Mouse (Mus musculus) MEL-GATA-1-ER (cell line): ENCODE measurements around the gene Lsm14b.
A peak's percentile ranks its signal among the peaks of the same experiment; 100 is the strongest.

Source experiments
- DNase-seq: peaks from one replicate; pipeline ENCODE4 v3.0.0-alpha.2; 2012; ENCODE audit warnings: low read depth; ENCODE audit errors: extremely low read depth

The Lsm14b gene

GRCm38 (mm10) chr2:180024401-180025098, at the start of gene Lsm14b:
Lsm14b (plus strand) TSS chr2:180024987.
- DNase-seq = peak; percentile 81

GRCm38 (mm10) chr2:179975851-179976250, 48.9 kb upstream of the Lsm14b start:
- no peak for DNase-seq

DNA sequence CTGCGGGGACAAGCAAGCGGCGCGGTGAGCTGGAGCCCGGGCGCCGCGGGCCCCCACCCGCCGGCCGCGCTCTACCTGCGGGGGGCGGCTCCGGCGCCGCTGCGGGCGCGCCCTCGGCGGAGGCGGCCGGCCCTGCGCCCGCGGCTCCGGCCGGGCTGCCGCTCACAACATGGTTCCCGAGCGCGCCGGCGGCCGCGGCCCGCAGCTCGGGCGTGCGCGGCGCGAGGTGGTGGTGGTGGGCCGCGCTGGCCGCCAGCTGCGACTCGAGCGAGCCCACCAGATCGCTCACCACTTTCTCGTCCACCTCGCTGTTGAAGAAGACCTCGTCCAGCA, 48.5 kb upstream of the Lsm14b start:
- DNase-seq = no peak

DNA sequence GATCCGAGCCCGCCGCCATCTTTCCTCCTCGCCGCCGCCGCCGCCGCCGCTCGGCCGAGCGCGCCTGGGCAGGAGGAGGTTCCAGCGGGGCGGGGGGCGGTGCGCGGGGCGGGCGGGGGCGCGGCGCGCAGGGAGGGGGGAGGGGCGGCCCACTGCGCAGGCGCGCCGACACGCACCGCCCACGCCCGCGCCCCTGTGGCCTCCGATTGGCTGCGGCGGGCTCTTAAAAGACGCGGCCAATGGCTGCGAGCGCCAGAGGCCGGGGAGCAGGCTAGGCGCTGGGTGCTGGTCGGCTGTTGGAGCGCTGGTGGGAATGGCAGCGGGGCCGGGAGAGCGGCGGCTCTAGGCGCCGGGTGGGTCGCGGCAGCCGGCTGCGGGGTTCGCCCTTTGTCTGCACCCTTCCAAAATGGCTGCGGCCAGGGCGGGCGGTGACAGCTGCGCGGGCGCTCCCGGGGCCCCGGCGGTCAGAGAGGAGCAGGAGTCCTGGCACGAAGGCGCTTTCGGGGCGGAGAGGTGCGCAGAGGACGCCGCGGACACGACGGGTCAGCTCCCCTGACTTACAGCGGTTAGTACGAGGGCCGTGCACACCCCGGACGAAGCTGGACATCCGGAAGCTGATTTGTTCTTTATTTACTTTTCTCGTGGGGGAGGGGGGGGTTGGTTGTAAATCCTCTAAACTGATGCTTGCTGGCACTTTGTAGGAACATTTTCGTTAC, 48.0 kb upstream of the Lsm14b start, which contains the start of gene Taf4:
Gene Taf4, minus strand, starts transcription at position 19 of the 716 bp plus-strand sequence.
- DNase-seq = no peak

DNA sequence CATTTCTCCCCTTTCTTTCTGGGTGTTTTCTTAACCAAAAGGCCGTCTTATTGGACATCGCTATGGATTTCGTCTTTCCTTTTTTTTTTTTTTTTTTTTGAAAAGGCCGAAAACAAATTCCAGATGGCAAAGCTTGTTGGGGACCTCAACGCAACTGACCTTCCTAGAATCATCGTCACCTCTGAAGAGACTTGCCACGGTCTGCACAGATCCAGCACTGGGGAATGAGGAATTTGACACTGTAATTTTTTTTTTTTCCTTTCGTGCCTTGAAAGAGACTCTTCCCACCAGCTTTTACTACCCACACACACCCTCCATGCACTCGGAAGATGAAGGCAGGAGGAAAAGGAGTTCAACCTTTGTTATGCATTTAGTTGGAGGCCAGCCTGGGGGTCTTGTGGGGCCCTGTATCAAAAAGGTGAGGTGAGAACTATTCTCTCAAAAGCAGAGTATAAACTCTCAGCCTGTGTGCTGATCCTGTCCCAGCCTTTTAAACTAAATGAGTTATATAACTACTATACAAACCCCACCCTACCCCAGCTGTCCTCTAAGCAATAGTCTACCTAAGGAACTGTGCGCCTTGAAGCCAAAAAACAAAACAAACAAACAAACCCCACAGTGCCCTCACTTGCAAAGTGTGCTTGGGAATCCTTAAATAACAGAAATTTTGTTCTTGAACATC, 47.3 kb upstream of the Lsm14b start:
- DNase-seq = no peak

DNA sequence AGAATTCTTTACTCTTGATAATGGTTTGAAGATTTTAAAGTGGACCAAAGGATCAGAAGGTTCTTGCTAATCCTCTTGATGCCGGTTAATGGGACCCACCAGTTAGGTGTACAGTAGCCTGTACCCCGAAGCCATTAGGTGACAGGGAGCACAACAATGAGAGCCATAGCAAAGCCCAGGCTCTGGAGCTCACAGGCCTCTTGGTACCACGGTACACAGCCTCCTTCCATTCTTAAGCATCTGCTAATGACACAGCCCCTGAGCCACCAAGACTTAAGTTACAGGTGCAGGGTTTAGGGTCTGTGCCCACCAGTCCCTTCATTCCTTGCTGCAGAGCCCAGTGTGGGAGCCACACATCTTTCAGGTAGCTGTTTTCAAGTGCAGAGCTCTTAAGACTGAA, 46.5 kb upstream of the Lsm14b start:
- DNase-seq = no peak

- DNase-seq = no peak
These were observed 45.0 kb upstream of the Lsm14b start for GRCm38 (mm10) chr2:179979836-179980235.

- DNase-seq = no peak
These were observed 44.2 kb upstream of the Lsm14b start for GRCm38 (mm10) chr2:179980616-179981015.

DNA sequence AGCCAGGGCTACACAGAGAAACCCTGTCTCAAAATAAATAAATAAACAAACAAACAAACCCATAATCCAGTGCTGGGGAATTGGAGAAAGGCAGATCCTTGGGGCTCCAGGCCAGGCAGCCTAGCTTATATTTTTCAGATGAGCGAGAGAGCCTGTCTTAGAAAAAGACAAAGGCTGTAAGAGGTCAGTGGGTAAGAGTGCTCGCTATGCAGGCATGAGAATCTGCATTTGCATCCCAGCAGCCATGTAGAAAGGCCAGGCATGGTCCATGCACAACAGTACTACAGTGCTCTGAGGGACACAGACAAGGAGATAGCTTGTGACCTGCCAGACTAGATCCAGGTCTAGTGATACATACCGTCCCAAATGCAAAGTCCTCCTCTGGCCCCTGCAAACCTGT, 42.1 kb upstream of the Lsm14b start:
- DNase-seq = no peak

DNA sequence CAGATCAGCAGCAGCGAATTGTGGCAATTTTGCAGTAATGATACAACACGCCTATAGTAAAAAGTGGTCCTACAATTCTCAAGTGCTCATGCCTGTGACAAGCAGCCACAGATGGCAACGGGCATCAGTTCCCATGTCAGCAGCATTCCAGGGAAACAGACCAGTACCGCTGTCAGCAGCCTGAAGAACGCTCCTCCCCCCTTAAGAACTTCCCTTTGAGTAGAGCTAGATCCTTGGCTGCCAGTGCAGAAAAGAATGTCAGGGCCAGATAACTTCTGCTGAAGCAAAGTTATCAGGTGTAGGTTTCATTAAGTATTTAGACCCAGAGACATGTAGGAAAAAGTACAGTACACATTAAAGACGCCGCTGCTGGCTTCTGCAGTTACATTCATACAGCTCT, 40.0 kb upstream of the Lsm14b start:
- DNase-seq = no peak

DNA sequence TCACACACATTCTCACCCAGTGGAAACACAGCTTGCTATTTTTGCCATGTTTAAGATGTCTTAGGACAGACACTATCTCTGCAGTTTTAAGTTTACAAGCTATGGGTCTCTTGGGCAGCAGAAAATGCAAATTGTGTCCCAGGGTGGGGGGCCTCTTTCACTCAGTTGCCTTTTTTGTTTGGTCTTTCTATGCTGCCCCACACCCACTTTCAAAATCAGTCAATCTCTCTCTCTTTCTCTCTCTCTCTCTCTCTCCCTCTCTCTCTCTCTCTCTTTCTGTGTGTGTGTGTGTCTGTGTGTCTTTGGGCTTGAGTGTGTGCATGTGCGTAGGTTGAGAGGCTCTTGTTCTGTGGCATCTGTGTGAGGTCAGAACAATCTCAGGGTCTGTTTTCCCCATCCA, 39.1 kb upstream of the Lsm14b start:
- no peak for DNase-seq

DNA sequence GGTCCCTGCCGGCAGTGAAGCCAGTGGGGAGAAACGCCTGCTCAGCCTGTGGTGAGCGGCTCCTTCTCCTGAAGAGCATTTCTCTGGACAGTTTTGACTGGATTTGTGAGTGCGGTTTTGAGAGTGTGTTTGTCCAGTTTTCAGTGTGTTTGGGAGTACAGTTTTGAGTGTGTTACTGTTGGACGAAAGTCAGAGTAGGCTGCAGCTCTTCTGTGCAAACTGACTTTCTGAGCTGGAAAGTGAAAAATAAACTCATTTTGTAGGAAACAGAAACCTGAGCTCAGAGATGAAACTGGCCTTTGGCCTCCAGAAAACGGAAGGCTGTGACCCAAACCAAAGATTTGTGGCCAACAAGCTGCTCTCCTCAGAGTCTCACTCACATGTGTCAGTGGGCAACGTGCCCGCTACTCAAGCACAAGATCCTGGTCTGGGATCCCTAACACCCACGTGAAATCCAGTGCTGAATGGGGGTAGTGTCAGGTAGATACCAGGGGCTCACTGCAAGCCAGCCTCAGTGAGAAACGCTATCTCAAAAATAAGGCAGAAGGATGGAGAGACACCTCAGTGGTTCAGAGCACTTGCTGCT, 38.3 kb upstream of the Lsm14b start:
- no peak for DNase-seq

GRCm38 (mm10) chr2:179989098-179989497, 35.7 kb upstream of the Lsm14b start:
- no peak for DNase-seq

DNA sequence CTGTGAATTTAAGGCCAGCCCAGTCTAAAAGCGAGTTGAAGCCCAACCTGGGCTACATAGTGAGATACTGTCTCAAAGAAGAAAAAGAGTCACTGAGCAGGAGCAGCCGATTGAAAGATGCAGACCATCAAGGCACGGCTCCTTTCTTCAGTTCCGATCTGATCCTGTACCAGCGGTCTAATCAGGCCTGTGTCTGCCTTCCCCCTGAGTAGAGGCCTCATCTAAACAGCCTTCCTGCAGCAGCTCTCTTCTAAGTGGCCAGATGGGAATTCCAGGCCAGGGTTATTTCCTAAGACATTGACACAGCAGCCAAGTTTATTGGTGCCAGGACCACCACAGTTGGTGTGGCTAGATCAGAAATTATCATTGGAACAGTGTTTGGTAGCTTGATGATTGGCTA, 31.7 kb upstream of the Lsm14b start:
- DNase-seq = no peak

DNA sequence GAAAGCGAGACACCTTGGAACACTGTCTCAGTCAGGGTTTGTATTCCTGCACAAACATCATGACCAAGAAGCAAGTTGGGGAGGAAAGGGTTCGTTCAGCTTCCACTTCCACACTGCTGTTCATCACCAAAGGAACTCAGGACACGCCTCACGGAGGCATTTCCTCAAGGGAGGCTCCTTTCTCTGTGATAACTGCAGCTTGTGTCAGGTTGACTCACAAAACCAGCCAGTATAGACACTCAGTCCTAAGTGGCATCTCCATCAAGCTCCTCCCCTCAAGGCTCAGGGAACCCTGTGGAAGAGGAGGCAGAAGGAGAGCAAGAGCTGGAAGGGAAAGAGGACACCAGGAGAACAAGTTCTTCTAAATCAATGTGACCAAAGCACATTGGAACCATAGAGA, 26.4 kb upstream of the Lsm14b start:
- no peak for DNase-seq

DNA sequence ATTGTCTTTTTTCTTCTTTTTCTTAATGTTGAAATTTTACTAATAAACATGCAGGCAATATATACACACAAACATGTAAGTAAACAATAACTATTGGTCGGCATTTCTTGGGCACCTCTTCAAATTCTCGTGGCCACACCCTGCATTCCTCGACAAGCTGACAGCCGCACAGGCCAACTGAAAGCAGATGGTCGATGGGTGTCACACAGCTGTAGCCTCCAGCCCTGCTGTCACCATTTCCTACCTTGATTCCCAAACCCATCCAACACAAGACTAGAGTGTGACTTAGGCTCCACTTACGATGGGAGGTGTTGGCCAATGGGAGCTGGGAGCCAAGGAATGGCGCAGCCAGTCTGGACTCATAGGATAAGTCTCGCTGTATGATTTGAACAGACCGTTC, 23.2 kb upstream of the Lsm14b start:
- no peak for DNase-seq

DNA sequence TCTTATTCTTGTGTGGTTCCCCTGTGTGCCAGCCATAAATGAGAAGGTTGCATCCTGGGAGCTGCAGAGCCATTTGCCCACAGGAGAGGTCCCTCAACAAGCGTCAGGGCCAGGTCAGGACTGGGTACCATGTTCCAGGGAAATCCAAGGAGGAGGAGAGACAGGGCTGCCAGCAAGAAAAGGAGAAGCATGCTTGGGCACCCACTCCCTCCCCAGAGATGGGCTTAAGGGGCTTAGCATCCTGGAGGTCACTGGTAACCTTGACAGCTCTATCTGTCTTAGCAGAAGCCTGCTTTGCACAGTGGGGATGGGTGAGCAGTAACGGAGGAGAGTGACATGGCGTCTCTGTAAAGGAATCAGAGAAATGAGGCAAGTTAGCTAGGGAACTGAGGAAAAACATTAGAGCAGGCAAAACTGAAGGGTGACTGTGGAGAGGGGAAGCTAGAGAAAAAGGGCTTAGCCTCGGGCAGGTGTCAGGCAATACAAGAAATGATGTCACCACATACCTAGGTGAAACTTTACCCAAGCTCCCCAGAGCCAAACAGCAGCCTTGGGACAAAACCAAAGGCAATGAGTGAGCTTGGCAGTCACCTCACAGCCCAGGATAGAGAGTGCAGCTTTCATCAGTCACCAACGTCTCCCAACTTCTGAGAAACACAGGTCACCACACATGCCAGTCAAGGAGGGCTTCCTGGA, 19.0 kb upstream of the Lsm14b start:
- no peak for DNase-seq

DNA sequence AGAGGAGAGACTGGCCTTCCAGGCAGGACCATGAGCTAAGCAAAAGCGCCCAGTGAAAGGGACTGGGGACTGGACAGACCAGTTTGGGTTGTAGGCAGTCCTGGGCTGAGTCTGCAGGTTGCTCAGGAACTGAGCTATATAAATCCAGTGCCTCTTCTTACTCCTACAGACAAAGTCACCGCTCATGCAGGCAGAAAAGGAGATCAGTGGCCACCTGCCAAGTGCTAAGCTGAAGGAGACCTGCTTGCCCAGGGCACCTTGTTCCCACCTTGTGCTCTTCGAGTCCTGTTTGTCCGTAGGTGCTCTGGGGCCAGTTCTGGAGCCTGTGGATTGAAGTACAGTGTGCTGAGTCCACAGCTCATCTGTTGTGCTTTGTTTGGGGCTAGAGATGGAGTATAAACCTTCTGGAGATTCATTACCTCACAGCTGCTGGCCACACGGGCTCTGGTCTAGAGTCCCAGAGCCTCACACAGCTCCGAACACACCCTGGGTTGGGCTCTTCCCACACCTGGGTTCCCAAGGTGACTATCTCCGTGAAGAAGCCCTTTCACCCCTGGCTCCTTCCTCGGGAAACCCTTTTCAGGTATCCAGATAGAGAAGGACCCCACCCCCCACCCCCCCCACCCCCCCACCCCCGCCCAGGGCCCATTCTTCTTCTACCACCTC, 18.3 kb upstream of the Lsm14b start:
- no peak for DNase-seq

- DNase-seq = no peak
These were observed 14.1 kb upstream of the Lsm14b start for GRCm38 (mm10) chr2:180010686-180011085.

DNA sequence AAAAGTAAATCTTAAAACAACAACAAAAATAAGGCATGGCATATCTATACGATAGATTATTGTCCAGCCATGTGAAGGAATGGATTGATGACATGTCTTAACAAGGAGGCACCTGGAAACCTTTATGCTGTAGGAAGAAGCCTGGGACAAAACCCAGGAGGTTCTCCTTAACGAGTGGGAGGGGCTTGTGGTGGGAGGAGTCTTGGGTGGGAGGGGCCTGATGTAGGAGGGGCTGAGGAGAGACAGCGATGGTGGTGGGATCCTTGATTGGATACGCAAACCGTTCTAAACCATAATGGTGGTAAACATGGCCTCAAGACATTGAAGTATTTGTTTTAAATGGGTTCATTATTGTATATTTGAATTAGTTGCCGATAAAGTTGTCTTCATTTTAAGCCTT, 13.4 kb upstream of the Lsm14b start:
- no peak for DNase-seq

- no peak for DNase-seq
These were observed 11.1 kb upstream of the Lsm14b start for GRCm38 (mm10) chr2:180013686-180014085.
